Mouse (Mus musculus) kidney, postnatal 36 days (tissue): ENCODE results near the gene Capn8.
A peak's percentile ranks its signal among the peaks of the same experiment; 100 is the strongest.

ENCODE experiments used
- DNase-seq, 2 experiments: peaks; one replicate each; pipeline ENCODE4 v3.0.0; 2021 to 2022; ENCODE audit warnings: mixed read lengths in 2 of 2

Gene Capn8

GRCm38 (mm10) chr1:182553649-182554375, 11.0 kb upstream of the Capn8 start:
- peak; percentile 47 to 74 for DNase-seq

- no peak for DNase-seq
These were observed 6.5 kb upstream of the Capn8 start for GRCm38 (mm10) chr1:182558271-182558670.

GRCm38 (mm10) chr1:182559530-182559929, 5.3 kb upstream of the Capn8 start:
- no peak for DNase-seq

- DNase-seq: peak; percentile 18 to 70
These were observed 4.3 kb upstream of the Capn8 start for GRCm38 (mm10) chr1:182560390-182561098.

GRCm38 (mm10) chr1:182561945-182562514, 2.8 kb upstream of the Capn8 start:
- DNase-seq: no peak

GRCm38 (mm10) chr1:182562576-182563370, 2.0 kb upstream of the Capn8 start:
- DNase-seq: no peak

GRCm38 (mm10) chr1:182565351-182565835, 586 bp downstream of the Capn8 start:
- DNase-seq: no peak

- DNase-seq: peak; percentile 18 to 36
These were observed 6.3 kb downstream of the Capn8 start for GRCm38 (mm10) chr1:182571148-182571547.

GRCm38 (mm10) chr1:182571973-182572372, 7.2 kb downstream of the Capn8 start:
- no peak for DNase-seq

GRCm38 (mm10) chr1:182573856-182574665, 9.3 kb downstream of the Capn8 start:
- no peak for DNase-seq

- no peak for DNase-seq
These were observed 9.9 kb downstream of the Capn8 start for GRCm38 (mm10) chr1:182574666-182575049.

- DNase-seq: peak in 1 of 2 experiments; percentile 11
These were observed 19.4 kb downstream of the Capn8 start for GRCm38 (mm10) chr1:182584169-182584568.

GRCm38 (mm10) chr1:182585162-182585840, 20.5 kb downstream of the Capn8 start:
- peak in 1 of 2 experiments; percentile 11 for DNase-seq

- DNase-seq: no peak
These were observed 22.9 kb downstream of the Capn8 start for GRCm38 (mm10) chr1:182587706-182588105.

GRCm38 (mm10) chr1:182591491-182591890, 26.7 kb downstream of the Capn8 start:
- no peak for DNase-seq

- no peak for DNase-seq
These were observed 27.6 kb downstream of the Capn8 start for GRCm38 (mm10) chr1:182592436-182592835.

GRCm38 (mm10) chr1:182605330-182606150, 40.7 kb downstream of the Capn8 start:
- DNase-seq: no peak

- peak; percentile 70 to 78 for DNase-seq
These were observed 45.0 kb downstream of the Capn8 start for GRCm38 (mm10) chr1:182609701-182610335.

- DNase-seq: peak; percentile 9 to 45
These were observed 50.7 kb downstream of the Capn8 start for GRCm38 (mm10) chr1:182615465-182615864.
